Mouse (Mus musculus) limb, embryonic 14.5 days (tissue): ENCODE data around the gene Gapt. TPM values are rescaled to one million over a fixed set of nuclear protein-coding genes. Genes with fewer than 3 reads are reported as not detected.

Experiments used
- ATAC-seq: fragments of 200-750 bp; cut with Nextera tagmentation; 2 replicates; pipeline ENCODE4 v1.8.0; 2017; ENCODE audit warnings: low read depth, moderate number of reproducible peaks, moderate TSS enrichment; ENCODE audit not compliant: low FRiP score
- DNase-seq: peaks from one replicate; pipeline ENCODE4 v3.0.0-alpha.2; 2015; ENCODE audit warnings: low spot score
- H3K27ac ChIP-seq: fragments of 300-500 bp; sonication (generic); replicated peaks from 2 replicates; pipeline ENCODE4 v1.5.1; 2014; ENCODE audit warnings: low read depth, mild to moderate bottlenecking, low read length, moderate library complexity, mixed read lengths
- H3K27me3 ChIP-seq: fragments of 300-500 bp; sonication (generic); 2 replicates; pipeline ENCODE4 v1.6.1; 2014; ENCODE audit warnings: low read length, mixed read lengths; ENCODE audit not compliant: control insufficient read depth, insufficient read depth
- H3K36me3 ChIP-seq: fragments of 300-500 bp; sonication (generic); 2 replicates; pipeline ENCODE4 v1.6.1; 2014; ENCODE audit warnings: mild to moderate bottlenecking, low read length, moderate library complexity, mixed read lengths; ENCODE audit not compliant: control insufficient read depth, insufficient read depth
- H3K4me1 ChIP-seq: fragments of 300-500 bp; sonication (generic); 2 replicates; pipeline ENCODE4 v1.6.1; 2014; ENCODE audit warnings: antibody characterized with exemption, low read length, mixed read lengths; ENCODE audit not compliant: control insufficient read depth, insufficient read depth
- H3K4me2 ChIP-seq: fragments of 300-500 bp; sonication (generic); replicated peaks from 2 replicates; pipeline ENCODE4 v1.6.1; 2014; ENCODE audit warnings: low read depth, mild to moderate bottlenecking, low read length, moderate library complexity; ENCODE audit not compliant: severe bottlenecking
- H3K4me3 ChIP-seq: fragments of 300-500 bp; sonication (generic); replicated peaks from 2 replicates; pipeline ENCODE4 v1.5.1; 2014; ENCODE audit warnings: low read length
- H3K9ac ChIP-seq: fragments of 300-500 bp; sonication (generic); 2 replicates; pipeline ENCODE4 v1.6.1; 2014; ENCODE audit warnings: mild to moderate bottlenecking, low read depth, low read length, moderate library complexity; ENCODE audit not compliant: severe bottlenecking
- H3K9me3 ChIP-seq: fragments of 300-500 bp; sonication (generic); 2 replicates; pipeline ENCODE4 v1.6.1; 2016; ENCODE audit warnings: low read length; ENCODE audit not compliant: control insufficient read depth
- POLR2A ChIP-seq: fragments of 200-500 bp; IDR thresholded peaks from 2 replicates; pipeline ENCODE4 v1.8.0; 2012; ENCODE audit warnings: inconsistent platforms, mild to moderate bottlenecking, moderate library complexity, borderline replicate concordance; ENCODE audit not compliant: insufficient read depth, insufficient read length; ENCODE audit errors: extremely low read depth
- WGBS: fragments of 180-500 bp; shearing (Covaris S2); extraction: QIAGEN DNeasy Blood & Tissue Kit; methylation state at CpG from one replicate; pipeline ENCODE4 v1.1.7; 2014; 5-methylcytosine and 5-hydroxymethylcytosine counted together
- polyA plus RNA-seq, 2 experiments: library from polyadenylated mRNA; depleted of rRNA in 1 of 2; stranded (reverse) in 1 of 2; unstranded in 1 of 2; fragments of >200 nt; fragmentation: Nextera tagmentation in 1 of 2; extraction: Ambion mirVana in 1 of 2; gene quantifications; 2 replicates each; pipeline versions ENCODE4 v1.2.1 to v1.2.3; 2012 to 2014

Gapt gene
- polyA plus RNA-seq, 2 experiments = 0.23 TPM; not detected in 1

DNA sequence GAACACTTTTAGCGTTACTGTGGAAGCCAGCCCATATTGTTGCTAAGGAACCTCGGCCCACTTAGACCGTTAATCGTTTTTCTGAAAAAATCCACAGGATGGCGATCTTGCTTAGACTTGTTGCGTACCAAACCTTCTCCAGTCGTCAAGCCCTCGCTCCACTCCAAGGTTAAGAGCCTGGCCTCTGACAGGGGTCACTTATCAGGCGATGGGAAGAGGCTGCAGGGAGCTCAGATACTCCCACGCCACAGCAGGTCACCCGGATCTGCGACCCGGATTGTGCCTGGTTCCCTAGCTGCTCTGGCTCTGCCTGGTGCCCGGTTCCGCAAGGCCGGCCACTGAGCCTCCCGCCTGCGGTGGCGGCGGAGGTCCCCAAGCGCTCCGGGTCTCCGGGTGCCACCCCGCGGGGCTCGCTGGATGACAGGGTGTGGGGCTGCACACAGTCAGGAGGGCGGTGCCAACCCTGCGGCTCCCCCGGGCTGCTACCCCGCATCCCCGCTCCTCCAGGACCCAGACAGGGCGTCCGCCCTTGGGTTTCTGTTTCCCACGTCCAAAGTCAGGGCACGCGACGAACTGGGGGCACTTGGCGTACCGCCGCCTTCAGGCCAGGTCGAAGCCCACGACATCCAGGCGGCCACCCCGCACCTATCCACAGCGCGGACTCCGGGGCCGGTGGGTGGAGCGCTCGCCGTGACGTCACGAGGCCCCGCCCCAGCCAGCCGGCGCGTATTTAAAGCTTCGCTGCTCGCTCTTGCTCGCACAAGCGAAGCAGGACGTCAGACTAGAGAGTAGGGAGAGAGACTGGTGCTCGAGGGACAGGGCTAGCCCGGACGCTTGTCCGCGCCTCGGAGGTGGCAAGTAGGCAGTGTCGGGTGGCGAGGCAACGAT, 37.5 kb upstream of the Gapt start, which contains the start of gene Plk2:
Gene Plk2 (plus strand): TSS at position 756 of the 888 bp plus-strand sequence.
- Histone ChIP-seq H3K4me1 (peaks cover 12% of the 10 kb centered on the region), H3K36me3 (peaks cover 29% of the 10 kb centered on the region), H3K4me2 (peak within 1 kb of the TSS; percentile 100), H3K27ac (peak within 1 kb of the TSS; percentile 80), H3K27me3 (no peaks in the 10 kb centered on the region), H3K9ac (peak within 1 kb of the TSS; percentile 90), H3K4me3 (peak within 1 kb of the TSS; percentile 78), H3K9me3 (peaks cover under 1% of the 10 kb centered on the region; the same call in 1 of the 2 replicates)
- ATAC-seq (peak; percentile 94), DNase-seq (peak; percentile 94)
- peak; percentile 100; the same call in 1 of the 2 replicates for TF ChIP-seq POLR2A
- WGBS = under 1% methylated on average over 70 of the region's 71 CpGs

- DNase-seq (no peak), ATAC-seq (no peak)
- Histone ChIP-seq H3K27me3 (no peaks in the 10 kb centered on the region), H3K9me3 (peaks cover 6% of the 10 kb centered on the region; the same call in 1 of the 2 replicates), H3K27ac (no peak overlapping the region), H3K36me3 (peaks cover 10% of the 10 kb centered on the region), H3K4me1 (peaks cover 4% of the 10 kb centered on the region), H3K9ac (no peak overlapping the region), H3K4me3 (no peak overlapping the region), H3K4me2 (no peak overlapping the region)
- 46% methylated on average over 3 of the region's 3 CpGs for WGBS
- no peak for TF ChIP-seq POLR2A
These were observed 35.6 kb upstream of the Gapt start for GRCm38 (mm10) chr13:110392631-110393030.

DNA sequence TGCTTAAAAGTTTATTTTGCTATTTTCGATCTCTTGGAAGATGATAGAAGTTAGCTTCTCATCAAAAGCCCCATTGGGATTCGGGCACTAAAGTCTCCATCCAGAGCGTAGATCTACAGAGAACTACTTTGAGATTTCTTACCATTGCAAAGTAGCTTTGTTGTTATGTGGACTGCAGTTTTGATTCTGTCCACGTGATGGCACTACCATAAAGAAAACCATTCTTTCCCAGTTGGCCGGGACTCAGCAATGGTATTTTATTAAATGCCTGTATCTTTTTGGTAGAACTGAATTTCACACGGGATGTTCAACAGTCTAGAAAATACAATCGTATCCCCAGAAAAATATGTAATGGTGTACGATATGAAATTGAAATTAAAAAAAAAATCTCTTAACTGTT, 35.2 kb upstream of the Gapt start:
- DNase-seq (peak; percentile 85), ATAC-seq (no peak)
- Histone ChIP-seq H3K4me2 (no peak overlapping the region), H3K4me1 (peaks cover 4% of the 10 kb centered on the region), H3K27me3 (no peaks in the 10 kb centered on the region), H3K9me3 (peaks cover 6% of the 10 kb centered on the region; the same call in 1 of the 2 replicates), H3K36me3 (peaks cover 6% of the 10 kb centered on the region), H3K27ac (no peak overlapping the region), H3K4me3 (no peak overlapping the region), H3K9ac (no peak overlapping the region)
- no peak for TF ChIP-seq POLR2A
- 19% methylated on average over 8 of the region's 8 CpGs for WGBS

DNA sequence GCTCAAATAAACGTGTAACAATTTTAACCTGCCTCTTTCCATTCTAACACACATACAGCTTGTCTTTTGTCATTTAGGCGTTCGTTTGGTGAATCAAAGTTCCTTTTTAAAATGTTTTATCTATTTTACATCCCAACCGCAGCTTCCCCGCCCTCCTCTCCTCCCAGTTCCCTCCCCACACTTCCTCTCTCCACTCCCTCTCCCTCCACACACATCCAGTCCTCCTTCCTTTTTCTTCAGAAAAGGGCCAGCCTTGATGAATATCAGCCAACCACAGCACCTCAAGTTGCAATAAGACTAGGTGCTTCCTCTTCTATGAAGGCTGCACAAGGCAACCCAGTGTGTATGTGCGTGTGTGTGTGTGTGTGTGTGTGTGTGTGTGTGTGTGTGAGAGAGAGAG, 27.5 kb upstream of the Gapt start:
- no peak for ATAC-seq
- Histone ChIP-seq H3K4me2 (no peak overlapping the region), H3K36me3 (no peaks in the 10 kb centered on the region), H3K27me3 (no peaks in the 10 kb centered on the region), H3K9ac (no peak overlapping the region), H3K9me3 (peaks cover 5% of the 10 kb centered on the region; the same call in 1 of the 2 replicates), H3K4me1 (no peaks in the 10 kb centered on the region), H3K27ac (no peak overlapping the region), H3K4me3 (no peak overlapping the region)
- no peak for DNase-seq
- TF ChIP-seq POLR2A = no peak
- 75% methylated on average over 6 of the region's 6 CpGs for WGBS

DNA sequence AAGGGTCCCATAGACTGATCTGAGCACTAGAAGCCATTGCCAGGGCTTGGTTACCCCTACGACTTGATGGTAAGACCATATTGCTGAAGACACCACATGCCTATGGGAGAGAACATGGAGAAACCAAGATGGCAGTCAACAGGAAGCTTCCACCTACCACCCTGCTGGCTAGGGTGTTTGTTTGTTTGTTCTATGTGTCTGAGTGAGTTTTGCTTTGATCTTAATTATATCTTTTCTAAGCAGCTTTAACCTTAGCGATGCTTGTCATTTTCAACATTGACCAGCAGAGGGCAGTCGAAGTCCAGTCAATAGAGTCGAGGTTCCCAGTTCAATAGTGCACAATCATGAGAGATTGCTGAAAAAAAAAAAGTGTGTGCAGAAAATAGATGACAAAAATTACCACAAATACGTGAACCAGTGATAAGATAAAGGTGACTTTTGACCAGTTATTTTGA, 25.5 kb upstream of the Gapt start:
- Histone ChIP-seq H3K36me3 (no peaks in the 10 kb centered on the region), H3K4me3 (no peak overlapping the region), H3K4me1 (no peaks in the 10 kb centered on the region), H3K9me3 (no peaks in the 10 kb centered on the region), H3K27me3 (no peaks in the 10 kb centered on the region), H3K4me2 (no peak overlapping the region), H3K9ac (no peak overlapping the region), H3K27ac (no peak overlapping the region)
- ATAC-seq = no peak
- WGBS = 21% methylated on average over 5 of the region's 5 CpGs
- peak; percentile 82 for DNase-seq
- TF ChIP-seq POLR2A = no peak
